Mouse (Mus musculus) retina, postnatal 7 days (tissue): ENCODE data around the gene Btbd35f2.
"Not testable (repeated sequence)": the region's sequence is repeated elsewhere in the genome, so short reads cannot be mapped to it uniquely, and the experiment has no call there.

ENCODE experiments used
- DNase-seq: peaks from one replicate; pipeline ENCODE4 v3.0.0-alpha.2; 2012; ENCODE audit warnings: low read depth, low spot score

Gene Btbd35f2

DNA sequence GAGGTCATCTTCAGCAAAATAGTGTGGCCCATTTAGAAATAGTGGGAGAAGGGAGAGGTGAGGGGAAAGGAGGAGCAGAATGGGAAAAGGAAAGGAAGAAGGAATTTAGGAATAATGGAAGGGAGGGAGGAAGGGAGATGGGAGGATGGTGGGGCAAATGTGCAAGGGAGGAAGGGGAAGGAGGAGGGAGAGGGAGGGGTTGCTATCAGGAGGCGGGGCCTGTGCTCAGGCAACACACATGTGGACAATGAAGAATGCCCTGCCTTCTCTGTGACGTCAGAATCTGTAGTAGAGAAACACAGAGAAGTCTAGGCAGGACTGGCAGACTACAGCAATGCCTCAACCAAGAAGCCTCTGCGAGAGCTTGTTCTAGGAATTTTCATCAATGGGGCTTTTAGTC, at the start of gene Btbd35f2:
Gene Btbd35f2, plus strand, starts transcription at position 301 of the 400 bp plus-strand sequence.
- not testable (repeated sequence) for DNase-seq
